Mouse (Mus musculus) layer of hippocampus, adult 6 months (tissue): Measurements from ENCODE around the gene Nnat. TPM values are rescaled to one million over a fixed set of nuclear protein-coding genes. Genes with fewer than 3 reads are reported as not detected.

Source experiments
- long read RNA-seq, 2 experiments: library from polyadenylated mRNA; unstranded; transcript quantifications; one replicate each; pipeline ENCODE4 v2.0.0; 2019 to 2020
- microRNA-seq: library from miRNA; unstranded; fragments of <30 nt; microRNA quantifications from one replicate; pipeline ENCODE4 v1.2.0, GENCODE M21; 2020
- polyA plus RNA-seq: library from polyadenylated mRNA; unstranded; fragments of <200 nt; fragmentation: Nextera tagmentation; gene quantifications from 2 replicates; pipeline ENCODE4 v1.2.3, GENCODE M21; 2021

The Nnat gene
- polyA plus RNA-seq = 281 and 312 TPM in 2 replicates
- long read RNA-seq, experiment 1, transcript Nnat-205 (2 exons, 1,146 nt) = major isoform, 113 of 205 reads
- long read RNA-seq, experiment 1, transcript Nnat-208 (3 exons, 927 nt) = minor isoform, 5 of 205 reads
- long read RNA-seq, experiment 1, transcript Nnat-202 (3 exons, 1,213 nt) = minor isoform, 44 of 205 reads
- long read RNA-seq, experiment 1, partial matches to known transcripts = 0 of 205 reads
- long read RNA-seq, experiment 1, other reads (novel, unspliced or antisense) = 36 of 205 reads
- long read RNA-seq, experiment 2, transcript Nnat-208 (3 exons, 927 nt) = minor isoform, 8 of 196 reads
- long read RNA-seq, experiment 2, transcript Nnat-202 (3 exons, 1,213 nt) = minor isoform, 79 of 196 reads
- long read RNA-seq, experiment 2, transcript Nnat-205 (2 exons, 1,146 nt) = major isoform, 95 of 196 reads
- long read RNA-seq, experiment 2, partial matches to known transcripts = 0 of 196 reads
- long read RNA-seq, experiment 2, other reads (novel, unspliced or antisense) = 9 of 196 reads

DNA sequence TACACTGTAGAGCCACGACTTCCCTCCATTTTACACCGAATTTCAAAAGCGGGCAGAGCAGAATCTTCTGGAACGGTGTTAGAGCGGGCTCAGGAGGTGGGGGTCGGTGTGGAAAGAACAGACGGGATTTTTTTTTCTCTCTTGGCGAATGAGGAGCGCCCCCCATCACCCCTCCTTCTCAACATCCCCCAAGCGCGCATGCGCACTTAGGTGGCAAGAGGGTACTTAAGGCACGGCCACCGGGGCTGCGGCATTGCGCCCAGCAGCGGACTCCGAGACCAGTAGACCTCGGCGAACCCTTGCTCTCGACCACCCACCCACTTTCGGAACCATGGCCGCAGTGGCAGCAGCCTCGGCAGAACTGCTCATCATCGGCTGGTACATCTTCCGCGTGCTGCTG, at the start of gene Nnat:
Nnat (plus strand) TSS at position 221 of the 400 bp plus-strand sequence.

DNA sequence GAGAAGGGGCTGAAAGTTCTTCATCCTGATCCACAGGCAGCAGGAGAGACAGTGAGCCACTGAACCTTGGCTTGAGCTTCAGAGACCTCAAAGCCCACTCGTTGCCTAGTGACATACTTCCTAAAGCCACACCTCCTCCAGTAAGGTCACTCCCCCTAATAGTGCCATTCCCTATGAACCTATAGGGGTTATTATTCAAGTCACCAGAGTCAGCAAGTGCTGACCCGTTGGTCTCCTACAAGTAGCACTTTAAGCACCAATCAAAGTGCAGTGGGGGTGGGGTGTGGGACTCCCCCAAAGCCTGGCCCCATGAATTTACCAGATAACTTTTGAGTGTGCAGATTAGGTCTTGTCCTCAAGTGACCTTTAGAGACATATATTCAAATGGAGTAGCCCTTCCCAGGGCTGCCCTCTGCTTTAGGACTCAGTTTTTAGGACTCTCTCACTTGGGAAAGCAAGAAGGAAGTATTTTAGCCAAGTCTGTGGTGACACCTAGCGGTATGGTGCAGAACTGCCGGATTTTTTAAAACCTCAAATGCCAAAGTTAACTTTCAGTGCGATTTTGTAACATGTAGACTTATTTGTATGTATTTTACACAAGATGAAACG, 11.4 kb downstream of the Nnat start, which contains the start of gene Blcap:
Blcap (minus strand) TSS at position 51 of the 609 bp plus-strand sequence.

Small RNA genes lying within 50 kb of the gene (microRNA-seq; reads per million reads assigned to microRNA genes)
- not detected for gene Gm23134

Other genes with a start within 250 kb of the Nnat start
- 0.34 and 0.92 TPM in 2 replicates for gene Ghrh, start 212.6 kb upstream of the Nnat start, polyA plus RNA-seq
- 99.7 and 105 TPM in 2 replicates for gene Manbal, start 192.5 kb upstream of the Nnat start, polyA plus RNA-seq
- 18.0 and 21.3 TPM in 2 replicates for gene Src, start 141.6 kb upstream of the Nnat start, polyA plus RNA-seq
- gene Blcap, start 11.2 kb downstream of the Nnat start, polyA plus RNA-seq = 132 and 135 TPM in 2 replicates
- 34.8 and 41.9 TPM in 2 replicates for gene Ctnnbl1, start 177.3 kb downstream of the Nnat start, polyA plus RNA-seq